Mouse (Mus musculus) E14TG2a.4 (cell line): ENCODE results near the gene Cilp2.

Experiments used
- CTCF ChIP-seq: conservative IDR thresholded peaks from 2 replicates; pipeline ENCODE4 v1.5.1; 2014; ENCODE audit warnings: low read length
- NANOG ChIP-seq: IDR thresholded peaks from 2 replicates; pipeline ENCODE4 v1.6.1; 2014; ENCODE audit warnings: borderline replicate concordance, low read length, mixed read lengths
- POU5F1 ChIP-seq: IDR thresholded peaks from 2 replicates; pipeline ENCODE4 v1.6.1; 2014; ENCODE audit warnings: low read length, borderline replicate concordance

DNA sequence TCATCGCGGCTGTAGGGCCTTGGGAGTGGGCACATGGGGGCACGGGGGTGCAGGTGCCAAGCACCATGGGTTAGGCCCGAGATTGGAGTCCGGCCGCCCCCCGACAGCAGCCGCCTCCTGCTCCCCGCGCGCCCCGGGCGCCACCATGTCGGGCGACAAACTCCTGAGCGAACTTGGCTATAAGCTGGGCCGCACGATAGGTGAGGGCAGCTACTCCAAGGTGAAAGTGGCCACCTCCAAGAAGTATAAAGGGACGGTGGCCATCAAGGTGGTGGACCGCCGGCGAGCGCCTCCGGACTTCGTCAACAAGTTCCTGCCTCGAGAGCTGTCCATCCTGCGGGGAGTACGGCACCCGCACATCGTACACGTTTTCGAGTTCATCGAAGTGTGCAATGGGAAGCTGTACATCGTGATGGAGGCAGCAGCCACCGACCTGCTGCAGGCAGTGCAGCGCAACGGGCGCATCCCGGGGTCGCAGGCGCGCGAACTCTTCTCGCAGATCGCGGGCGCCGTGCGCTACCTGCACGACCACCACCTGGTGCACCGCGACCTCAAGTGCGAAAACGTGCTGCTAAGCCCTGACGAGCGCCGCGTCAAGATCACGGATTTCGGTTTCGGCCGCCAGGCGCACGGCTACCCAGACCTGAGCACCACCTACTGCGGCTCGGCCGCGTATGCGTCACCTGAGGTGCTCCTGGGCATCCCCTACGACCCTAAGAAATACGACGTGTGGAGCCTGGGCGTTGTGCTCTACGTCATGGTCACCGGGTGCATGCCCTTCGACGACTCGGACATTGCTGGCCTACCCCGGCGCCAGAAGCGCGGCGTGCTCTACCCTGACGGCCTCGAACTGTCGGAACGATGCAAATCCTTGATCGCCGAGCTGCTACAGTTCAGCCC lies 14.9 kb upstream of the Cilp2 start, which contains the start of the genes Tssk6, Ndufa13 and Yjefn3:
- no peak for TF ChIP-seq CTCF
- TF ChIP-seq POU5F1: no peak
- TF ChIP-seq NANOG: no peak
